Mouse (Mus musculus): Measurements from ENCODE around the gene Map4k4.

DNA sequence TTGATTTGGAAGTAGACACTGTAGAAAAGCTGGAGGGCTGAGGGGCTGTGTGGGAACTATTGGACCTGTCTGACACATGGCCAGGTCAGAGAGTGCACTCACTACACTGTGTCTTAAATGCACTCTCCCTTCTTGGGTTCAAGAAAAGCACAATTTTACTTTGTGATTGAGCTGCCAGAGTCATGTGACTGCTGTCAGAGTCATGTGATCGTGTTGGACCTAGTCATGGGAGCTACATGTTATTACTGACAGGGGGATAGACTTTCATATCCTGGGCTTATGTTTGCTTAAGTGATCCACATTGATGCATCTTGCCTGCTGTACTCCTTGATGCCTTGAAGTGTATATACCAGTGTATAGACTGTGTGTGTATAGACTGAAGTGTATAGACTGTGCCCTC lies 59.9 kb downstream of the Map4k4 start:
- no peak for TF ChIP-seq CTCF (IDR thresholded peaks at IDR 0.05; ENCODE audit: insufficient read depth, low read length)
- TF ChIP-seq POLR2A (IDR thresholded peaks at IDR 0.05; ENCODE audit: borderline replicate concordance, extremely low read depth, low read depth, low read length), result no peak

All from lung, adult 2 months (tissue).